Mouse (Mus musculus) MEL (cell line): ENCODE results near the gene Mmd. TPM values are rescaled to one million over a fixed set of nuclear protein-coding genes. Genes with fewer than 3 reads are reported as not detected.

ENCODE experiments used
- DNase-seq: peaks from one replicate; pipeline ENCODE4 v3.0.0; 2011; ENCODE audit warnings: low read depth, low spot score
- H3K27ac ChIP-seq: 2 replicates; pipeline ENCODE4 v1.5.1; 2012; ENCODE audit warnings: low read depth, mild to moderate bottlenecking, control low read depth, low read length, moderate library complexity; ENCODE audit not compliant: control insufficient read depth
- H3K27me3 ChIP-seq, 2 experiments: fragments of 150-350 bp in 1 of 2; sonication (generic) in 1 of 2; 2 replicates each; pipeline ENCODE4 v1.6.1; 2012; ENCODE audit warnings: low read length in 2 of 2, mild to moderate bottlenecking in 2 of 2, improper control_type of control experiment in 1 of 2, moderate library complexity in 1 of 2; ENCODE audit not compliant: insufficient read depth in 2 of 2, control insufficient read depth in 1 of 2
- H3K36me3 ChIP-seq, 2 experiments: 2 replicates each; pipeline ENCODE4 v1.6.1; 2012 to 2014; ENCODE audit warnings: low read length in 2 of 2, improper control_type of control experiment in 1 of 2, inconsistent platforms in 1 of 2, mild to moderate bottlenecking in 1 of 2; ENCODE audit not compliant: insufficient read depth in 2 of 2, control insufficient read depth in 1 of 2
- H3K4me1 ChIP-seq, 2 experiments: fragments of 150-350 bp in 1 of 2; sonication (generic) in 1 of 2; 2 replicates each; pipeline ENCODE4 v1.6.1; 2012; ENCODE audit warnings: low read length in 2 of 2, improper control_type of control experiment in 1 of 2, mild to moderate bottlenecking in 1 of 2; ENCODE audit not compliant: insufficient read depth in 2 of 2, control insufficient read depth in 1 of 2
- H3K4me3 ChIP-seq, 2 experiments: fragments of 150-350 bp in 1 of 2; sonication (generic) in 1 of 2; 2 replicates each; pipeline ENCODE4 v1.5.1; 2012; ENCODE audit warnings: low read depth in 2 of 2, low read length in 2 of 2, mild to moderate bottlenecking in 2 of 2, moderate library complexity in 2 of 2, control low read depth in 1 of 2, improper control_type of control experiment in 1 of 2; ENCODE audit not compliant: control insufficient read depth in 1 of 2, insufficient read depth in 1 of 2
- H3K79me2 ChIP-seq: 2 replicates; pipeline ENCODE4 v1.6.1; 2012; ENCODE audit warnings: mild to moderate bottlenecking, low read length, moderate library complexity; ENCODE audit not compliant: control insufficient read depth, poor library complexity, insufficient read depth
- H3K9ac ChIP-seq: 2 replicates; pipeline ENCODE4 v1.6.1; 2012; ENCODE audit warnings: low read depth, mild to moderate bottlenecking, control low read depth, low read length, moderate library complexity; ENCODE audit not compliant: control insufficient read depth, poor library complexity, severe bottlenecking
- H3K9me3 ChIP-seq: fragments of 150-350 bp; sonication (generic); replicated peaks from 2 replicates; pipeline ENCODE4 v1.6.1; 2012; ENCODE audit warnings: mild to moderate bottlenecking, low read length, improper control_type of control experiment, moderate library complexity; ENCODE audit not compliant: insufficient read depth
- CHD1 ChIP-seq: IDR thresholded peaks from 2 replicates; pipeline ENCODE4 v1.6.1; 2012; ENCODE audit warnings: low read depth, mild to moderate bottlenecking, inconsistent platforms, low read length, improper control_type of control experiment
- E2F4 ChIP-seq: IDR thresholded peaks from 2 replicates; pipeline ENCODE4 v1.6.1; 2011; ENCODE audit warnings: low read depth, low read length, improper control_type of control experiment, borderline replicate concordance
- GABPA ChIP-seq: IDR thresholded peaks from 2 replicates; pipeline ENCODE4 v1.6.1; 2012; ENCODE audit warnings: low read depth, mild to moderate bottlenecking, inconsistent platforms, low read length, improper control_type of control experiment, moderate library complexity
- MAZ ChIP-seq: IDR thresholded peaks from 2 replicates; pipeline ENCODE4 v1.6.1; 2012; ENCODE audit warnings: low read depth, mild to moderate bottlenecking, inconsistent platforms, low read length, improper control_type of control experiment
- NELFE ChIP-seq: IDR thresholded peaks from 2 replicates; pipeline ENCODE4 v1.6.1; 2011; ENCODE audit warnings: low read depth, low read length, improper control_type of control experiment
- NRF1 ChIP-seq: IDR thresholded peaks from 2 replicates; pipeline ENCODE4 v1.6.1; 2014; ENCODE audit warnings: low read depth, mild to moderate bottlenecking, inconsistent platforms, low read length, improper control_type of control experiment, moderate library complexity; ENCODE audit not compliant: poor library complexity, insufficient read depth, severe bottlenecking
- POLR2AphosphoS2 ChIP-seq: IDR thresholded peaks from 2 replicates; pipeline ENCODE4 v1.6.1; 2011; ENCODE audit warnings: low read length, improper control_type of control experiment
- RCOR1 ChIP-seq: IDR thresholded peaks from 2 replicates; pipeline ENCODE4 v1.6.1; 2012; ENCODE audit warnings: low read depth, mild to moderate bottlenecking, inconsistent platforms, low read length, improper control_type of control experiment
- TAL1 ChIP-seq: IDR thresholded peaks from 2 replicates; pipeline ENCODE4 v1.6.1; 2012; ENCODE audit warnings: mild to moderate bottlenecking, inconsistent platforms, low read length, moderate library complexity, mixed read lengths
- UBTF ChIP-seq: IDR thresholded peaks from 2 replicates; pipeline ENCODE4 v1.6.1; 2012; ENCODE audit warnings: low read depth, mild to moderate bottlenecking, inconsistent platforms, low read length, improper control_type of control experiment, moderate library complexity, borderline replicate concordance; ENCODE audit not compliant: insufficient read depth
- ZKSCAN1 ChIP-seq: IDR thresholded peaks from 2 replicates; pipeline ENCODE4 v1.6.1; 2012; ENCODE audit warnings: low read depth, mild to moderate bottlenecking, inconsistent platforms, low read length, improper control_type of control experiment, moderate library complexity
- polyA plus RNA-seq, 2 experiments: library from polyadenylated mRNA; stranded (reverse) in 1 of 2; unstranded in 1 of 2; fragments of >175 nt in 1 of 2; fragments of >200 nt in 1 of 2; gene quantifications; 2 replicates each; pipeline versions ENCODE4 v1.2.1 to v1.2.4; 2012; ENCODE audit warnings: low replicate concordance in 2 of 2, low read depth in 1 of 2; ENCODE audit not compliant: insufficient read length in 2 of 2, insufficient read depth in 1 of 2, missing spikeins in 1 of 2
- total RNA-seq: library from RNA; depleted of rRNA; stranded (reverse); fragments of 300-350 nt; gene quantifications from 2 replicates; pipeline ENCODE4 v1.2.3, GENCODE M21; 2012

The Mmd gene
- total and polyA plus RNA-seq, 3 experiments = 7.4 to 15.5 TPM; not detected in 1

GRCm38 (mm10) chr11:90249025-90249650 is at the start of gene Mmd (continued):
- TF ChIP-seq NRF1 = peak; percentile 75
- peak; percentile 54; the same call in 1 of the 2 replicates for TF ChIP-seq NELFE
- TF ChIP-seq UBTF = no peak

- TF ChIP-seq TAL1 (no peak), CHD1 (no peak), RCOR1 (no peak), POLR2AphosphoS2 (no peak), GABPA (no peak)
- no peak overlapping the region for H3K27ac ChIP-seq
- no peak for DNase-seq
- no peaks in the 10 kb centered on the region for H3K9me3 ChIP-seq
- H3K9ac ChIP-seq = no peak overlapping the region
- no peaks in the 10 kb centered on the region for H3K36me3 ChIP-seq
- no peaks in the 10 kb centered on the region for H3K79me2 ChIP-seq
- H3K4me3 ChIP-seq = no peak overlapping the region
- peaks cover 4 to 5% of the 10 kb centered on the region in 2 experiments for H3K27me3 ChIP-seq
- no peaks in the 10 kb centered on the region for H3K4me1 ChIP-seq
Observed at GRCm38 (mm10) chr11:90200826-90201225, 48.4 kb upstream of the Mmd start.

DNA sequence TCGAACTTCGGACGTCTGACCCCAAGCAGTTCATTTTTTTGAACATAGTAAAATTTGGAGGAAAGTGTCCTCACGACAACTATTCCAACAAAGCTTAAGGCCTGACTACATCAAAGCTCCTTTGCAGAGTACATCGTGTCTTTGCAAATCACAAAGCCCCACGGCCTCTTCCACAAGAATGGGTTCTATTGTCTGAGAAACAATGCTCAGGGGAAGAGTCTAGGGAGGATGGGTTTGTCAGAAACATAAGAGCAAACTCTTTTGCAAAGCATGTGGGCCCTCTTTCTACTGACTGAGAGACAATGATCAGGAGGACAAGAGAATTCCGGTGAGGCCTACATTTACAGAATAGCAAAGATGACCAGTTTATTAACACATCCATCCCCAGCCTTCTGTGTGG is 35.0 kb upstream of the Mmd start:
- TF ChIP-seq CHD1 (no peak), TAL1 (no peak), ZKSCAN1 (no peak), E2F4 (no peak), MAZ (no peak)

More for the DNA sequence above, 35.0 kb upstream of the Mmd start:
- H3K27me3 ChIP-seq = peaks cover 2 to 3% of the 10 kb centered on the region in 2 experiments; a peak in 1 of 4 replicates
- H3K4me3 ChIP-seq = no peak overlapping the region
- no peaks in the 10 kb centered on the region for H3K36me3 ChIP-seq
- no peak for DNase-seq
- no peaks in the 10 kb centered on the region for H3K79me2 ChIP-seq
- no peak overlapping the region for H3K9ac ChIP-seq
- no peaks in the 10 kb centered on the region for H3K4me1 ChIP-seq
- no peak overlapping the region for H3K27ac ChIP-seq
- H3K9me3 ChIP-seq = no peaks in the 10 kb centered on the region
